Mouse (Mus musculus): ENCODE results near the gene Cdkal1. TPM values are rescaled to one million over a fixed set of nuclear protein-coding genes. Genes with fewer than 3 reads are reported as not detected.

Cdkal1 gene
- polyA plus RNA-seq, 1 experiment from 2014 or later = 29.9 TPM

GRCm38 (mm10) chr13:29621363-29621762 is 234.1 kb downstream of the Cdkal1 start:
- Histone ChIP-seq H3K4me3 (replicated peaks) (no peak overlapping the region), H3K27me3 (replicated peaks) (no peaks in the 10 kb centered on the region), H3K4me2 (no peak overlapping the region), H3K27ac (no peak overlapping the region), H3K4me1 (no peaks in the 10 kb centered on the region), H3K36me3 (no peaks in the 10 kb centered on the region), H3K9ac (no peak overlapping the region), H3K9me3 (no peaks in the 10 kb centered on the region)
- 61% methylated on average over 1 of the region's 1 CpGs for WGBS
- ATAC-seq (ENCODE audit: insufficient read depth, low FRiP score, low read depth) = no peak

- Histone ChIP-seq H3K4me2 (no peak overlapping the region), H3K4me1 (no peaks in the 10 kb centered on the region), H3K36me3 (no peaks in the 10 kb centered on the region), H3K4me3 (replicated peaks) (no peak overlapping the region), H3K27ac (no peak overlapping the region), H3K27me3 (replicated peaks) (no peaks in the 10 kb centered on the region), H3K9ac (no peak overlapping the region), H3K9me3 (no peaks in the 10 kb centered on the region)
- WGBS = 47% methylated on average over 7 of the region's 7 CpGs
- ATAC-seq (ENCODE audit: insufficient read depth, low FRiP score, low read depth) = no peak
These were observed 234.6 kb downstream of the Cdkal1 start for GRCm38 (mm10) chr13:29620826-29621225.

- no peaks in the 10 kb centered on the region for H3K9me3 ChIP-seq
- no peak overlapping the region for H3K4me3 ChIP-seq (replicated peaks)
- no peak; the same call in 1 of the 2 replicates for ATAC-seq (ENCODE audit: insufficient read depth, low FRiP score, low read depth)
- H3K4me1 ChIP-seq = no peaks in the 10 kb centered on the region
- 71% methylated on average over 3 of the region's 3 CpGs for WGBS
- H3K27me3 ChIP-seq (replicated peaks) = no peaks in the 10 kb centered on the region
- no peaks in the 10 kb centered on the region for H3K36me3 ChIP-seq
- no peak overlapping the region for H3K4me2 ChIP-seq
- H3K9ac ChIP-seq = no peak overlapping the region
- H3K27ac ChIP-seq = no peak overlapping the region
These were observed 238.8 kb downstream of the Cdkal1 start for GRCm38 (mm10) chr13:29616654-29617171.

- no peak for ATAC-seq (ENCODE audit: insufficient read depth, low FRiP score, low read depth)
- no peaks in the 10 kb centered on the region for H3K9me3 ChIP-seq
- H3K9ac ChIP-seq = no peak overlapping the region
- H3K4me2 ChIP-seq = no peak overlapping the region
- no peaks in the 10 kb centered on the region for H3K27me3 ChIP-seq (replicated peaks)
- no peak overlapping the region for H3K4me3 ChIP-seq (replicated peaks)
- H3K27ac ChIP-seq = no peak overlapping the region
- WGBS = 76% methylated on average over 3 of the region's 3 CpGs
- H3K36me3 ChIP-seq = no peaks in the 10 kb centered on the region
- H3K4me1 ChIP-seq = no peaks in the 10 kb centered on the region
These were observed 239.5 kb downstream of the Cdkal1 start for GRCm38 (mm10) chr13:29615987-29616386.

- H3K9ac ChIP-seq = no peak overlapping the region
- H3K9me3 ChIP-seq = no peaks in the 10 kb centered on the region
- ATAC-seq (ENCODE audit: insufficient read depth, low FRiP score, low read depth) = no peak
- H3K36me3 ChIP-seq = no peaks in the 10 kb centered on the region
- H3K4me2 ChIP-seq = no peak overlapping the region
- H3K27ac ChIP-seq = no peak overlapping the region
- WGBS = 86% methylated on average over 7 of the region's 7 CpGs
- no peaks in the 10 kb centered on the region for H3K4me1 ChIP-seq
- H3K4me3 ChIP-seq (replicated peaks) = no peak overlapping the region
- no peaks in the 10 kb centered on the region for H3K27me3 ChIP-seq (replicated peaks)
These were observed 240.4 kb downstream of the Cdkal1 start for GRCm38 (mm10) chr13:29615081-29615480.

- Histone ChIP-seq H3K4me1 (no peaks in the 10 kb centered on the region), H3K4me2 (no peak overlapping the region), H3K9me3 (no peaks in the 10 kb centered on the region), H3K9ac (no peak overlapping the region), H3K27ac (peak overlapping the region; percentile 40; the same call in 1 of the 2 replicates), H3K4me3 (replicated peaks) (no peak overlapping the region), H3K36me3 (no peaks in the 10 kb centered on the region), H3K27me3 (replicated peaks) (no peaks in the 10 kb centered on the region)
- WGBS = 45% methylated on average over 13 of the region's 13 CpGs
- no peak; the same call in 1 of the 2 replicates for ATAC-seq (ENCODE audit: insufficient read depth, low FRiP score, low read depth)
These were observed 245.2 kb downstream of the Cdkal1 start for GRCm38 (mm10) chr13:29610051-29610931.

- Histone ChIP-seq H3K4me3 (replicated peaks) (no peak overlapping the region), H3K27me3 (replicated peaks) (no peaks in the 10 kb centered on the region), H3K4me1 (no peaks in the 10 kb centered on the region), H3K36me3 (no peaks in the 10 kb centered on the region), H3K9me3 (no peaks in the 10 kb centered on the region), H3K27ac (no peak overlapping the region), H3K4me2 (no peak overlapping the region), H3K9ac (no peak overlapping the region)
- ATAC-seq (ENCODE audit: insufficient read depth, low FRiP score, low read depth) = no peak
- WGBS = 69% methylated on average over 5 of the region's 5 CpGs
These were observed 246.0 kb downstream of the Cdkal1 start for GRCm38 (mm10) chr13:29609441-29609840.

GRCm38 (mm10) chr13:29604241-29604640 is 251.2 kb downstream of the Cdkal1 start:
- no peaks in the 10 kb centered on the region for H3K9me3 ChIP-seq
- no peak overlapping the region for H3K4me2 ChIP-seq
- no peaks in the 10 kb centered on the region for H3K27me3 ChIP-seq (replicated peaks)
- H3K4me3 ChIP-seq (replicated peaks) = no peak overlapping the region
- ATAC-seq (ENCODE audit: insufficient read depth, low FRiP score, low read depth) = no peak
- no peak overlapping the region for H3K9ac ChIP-seq
- no peaks in the 10 kb centered on the region for H3K4me1 ChIP-seq
- no peaks in the 10 kb centered on the region for H3K36me3 ChIP-seq
- H3K27ac ChIP-seq = no peak overlapping the region
- whole genome bisulfite sequencing = 33% methylated on average over 6 of the region's 7 CpGs

- H3K27ac ChIP-seq = no peak overlapping the region
- no peak overlapping the region for H3K4me3 ChIP-seq (replicated peaks)
- WGBS = 77% methylated on average over 6 of the region's 6 CpGs
- no peaks in the 10 kb centered on the region for H3K9me3 ChIP-seq
- H3K4me1 ChIP-seq = no peaks in the 10 kb centered on the region
- no peak for ATAC-seq (ENCODE audit: insufficient read depth, low FRiP score, low read depth)
- H3K9ac ChIP-seq = no peak overlapping the region
- H3K36me3 ChIP-seq = no peaks in the 10 kb centered on the region
- H3K4me2 ChIP-seq = no peak overlapping the region
- no peaks in the 10 kb centered on the region for H3K27me3 ChIP-seq (replicated peaks)
These were observed 251.9 kb downstream of the Cdkal1 start for GRCm38 (mm10) chr13:29603597-29603996.

- no peaks in the 10 kb centered on the region for H3K27me3 ChIP-seq (replicated peaks)
- no peak for ATAC-seq (ENCODE audit: insufficient read depth, low FRiP score, low read depth)
- no peaks in the 10 kb centered on the region for H3K4me1 ChIP-seq
- H3K9ac ChIP-seq = no peak overlapping the region
- 86% methylated on average over 2 of the region's 2 CpGs for WGBS
- no peaks in the 10 kb centered on the region for H3K36me3 ChIP-seq
- no peak overlapping the region for H3K4me3 ChIP-seq (replicated peaks)
- no peak overlapping the region for H3K27ac ChIP-seq
- no peak overlapping the region for H3K4me2 ChIP-seq
- H3K9me3 ChIP-seq = no peaks in the 10 kb centered on the region
These were observed 254.4 kb downstream of the Cdkal1 start for GRCm38 (mm10) chr13:29601033-29601432.

- H3K9ac ChIP-seq = no peak overlapping the region
- H3K27ac ChIP-seq = no peak overlapping the region
- ATAC-seq (ENCODE audit: insufficient read depth, low FRiP score, low read depth) = no peak
- H3K4me3 ChIP-seq (replicated peaks) = no peak overlapping the region
- no peaks in the 10 kb centered on the region for H3K36me3 ChIP-seq
- no peaks in the 10 kb centered on the region for H3K27me3 ChIP-seq (replicated peaks)
- no peaks in the 10 kb centered on the region for H3K4me1 ChIP-seq
- no peaks in the 10 kb centered on the region for H3K9me3 ChIP-seq
- WGBS = 76% methylated on average over 2 of the region's 2 CpGs
- no peak overlapping the region for H3K4me2 ChIP-seq
These were observed 255.8 kb downstream of the Cdkal1 start for GRCm38 (mm10) chr13:29599646-29600045.

- Histone ChIP-seq H3K9ac (no peak overlapping the region), H3K9me3 (no peaks in the 10 kb centered on the region), H3K4me3 (replicated peaks) (no peak overlapping the region), H3K27me3 (replicated peaks) (no peaks in the 10 kb centered on the region), H3K4me1 (no peaks in the 10 kb centered on the region), H3K36me3 (no peaks in the 10 kb centered on the region), H3K4me2 (no peak overlapping the region), H3K27ac (no peak overlapping the region)
- no peak for ATAC-seq (ENCODE audit: insufficient read depth, low FRiP score, low read depth)
- WGBS = 48% methylated on average over 3 of the region's 3 CpGs
These were observed 258.7 kb downstream of the Cdkal1 start for GRCm38 (mm10) chr13:29596735-29597134.

All from stomach, embryonic 15.5 days (tissue).